Mouse (Mus musculus): ENCODE data around the gene Gjb1. TPM values are rescaled to one million over a fixed set of nuclear protein-coding genes. Genes with fewer than 3 reads are reported as not detected.
"Not testable (repeated sequence)": the region's sequence is repeated elsewhere in the genome, so short reads cannot be mapped to it uniquely, and the experiment has no call there.

The Gjb1 gene
- total and polyA plus RNA-seq, 3 experiments = 0.12 TPM; not detected in 2

- H3K79me2 ChIP-seq (replicated peaks; ENCODE audit: control insufficient read depth, insufficient read depth, low read length) = no peaks in the 10 kb centered on the region
- H3K4me1 ChIP-seq (ENCODE audit: control insufficient read depth, insufficient read depth, low read length) = no peaks in the 10 kb centered on the region
- no peak for DNase-seq
- H3K27ac ChIP-seq = no peak overlapping the region
- TF ChIP-seq CTCF (IDR thresholded peaks at IDR 0.05) (no peak), POLR2A (IDR thresholded peaks at IDR 0.05; ENCODE audit: insufficient read depth, low read depth, low read length) (no peak), EP300 (IDR thresholded peaks at IDR 0.05; ENCODE audit: insufficient read depth, low read depth, low read length) (no peak)
- intact Hi-C loops (cut with DNase I) = no loop called here
- H3K27me3 ChIP-seq (ENCODE audit: control insufficient read depth, insufficient read depth, low read length) = no peaks in the 10 kb centered on the region
- no peak overlapping the region for H3K4me3 ChIP-seq
- no peaks in the 10 kb centered on the region for H3K36me3 ChIP-seq (ENCODE audit: control insufficient read depth, insufficient read depth, low read length)
- no peak overlapping the region for H3K9ac ChIP-seq (ENCODE audit: low read depth, low read length)
- WGBS = 45% methylated on average over 4 of the region's 4 CpGs
Measured at GRCm38 (mm10) chrX:101338666-101339065, 37.5 kb upstream of the Gjb1 start.

- H3K79me2 ChIP-seq (replicated peaks; ENCODE audit: control insufficient read depth, insufficient read depth, low read length); DNase-seq; H3K27me3 ChIP-seq (ENCODE audit: control insufficient read depth, insufficient read depth, low read length); H3K27ac ChIP-seq; H3K4me1 ChIP-seq (ENCODE audit: control insufficient read depth, insufficient read depth, low read length); H3K4me3 ChIP-seq; intact Hi-C loops (cut with DNase I); H3K9ac ChIP-seq (ENCODE audit: low read depth, low read length); H3K36me3 ChIP-seq (ENCODE audit: control insufficient read depth, insufficient read depth, low read length): not testable (repeated sequence)
- 75% methylated on average over 2 of the region's 2 CpGs for WGBS
Measured at GRCm38 (mm10) chrX:101342837-101343236, 33.3 kb upstream of the Gjb1 start.

GRCm38 (mm10) chrX:101345456-101345855, 30.7 kb upstream of the Gjb1 start:
- H3K27ac ChIP-seq = no peak overlapping the region
- intact Hi-C loops (cut with DNase I) = no loop called here
- 83% methylated on average over 2 of the region's 2 CpGs for WGBS

DNA sequence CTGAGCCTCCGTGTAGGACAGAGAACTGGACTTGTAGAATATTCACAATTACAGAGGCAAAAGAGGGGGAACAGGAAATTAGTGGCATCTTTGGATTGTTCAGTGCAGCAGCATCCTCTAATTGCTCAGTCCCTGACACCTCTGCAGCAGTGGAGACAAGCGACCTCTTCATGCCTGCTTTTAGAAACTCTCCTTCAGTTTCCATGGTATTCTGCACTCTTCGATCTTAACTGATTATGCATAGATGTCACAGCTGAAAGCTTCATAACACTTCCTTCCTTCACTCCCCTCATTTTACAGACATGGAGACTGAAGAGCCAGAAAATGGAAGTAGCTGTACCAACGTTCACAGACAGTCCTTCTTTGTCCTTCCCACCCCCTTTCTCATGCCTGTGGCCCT, 29.7 kb upstream of the Gjb1 start:
- H3K27ac ChIP-seq = no peak overlapping the region
- no peaks in the 10 kb centered on the region for H3K36me3 ChIP-seq (ENCODE audit: control insufficient read depth, insufficient read depth, low read length)
- H3K4me1 ChIP-seq (ENCODE audit: control insufficient read depth, insufficient read depth, low read length) = no peaks in the 10 kb centered on the region
- intact Hi-C loops (cut with DNase I) = no loop called here
- WGBS = 33% methylated on average over 4 of the region's 4 CpGs
- DNase-seq = no peak
- H3K4me3 ChIP-seq = no peak overlapping the region
- TF ChIP-seq CTCF (IDR thresholded peaks at IDR 0.05) = no peak
- no peak for TF ChIP-seq POLR2A (IDR thresholded peaks at IDR 0.05; ENCODE audit: insufficient read depth, low read depth, low read length)
- TF ChIP-seq EP300 (IDR thresholded peaks at IDR 0.05; ENCODE audit: insufficient read depth, low read depth, low read length) = no peak
- H3K27me3 ChIP-seq (ENCODE audit: control insufficient read depth, insufficient read depth, low read length) = no peaks in the 10 kb centered on the region
- no peaks in the 10 kb centered on the region for H3K79me2 ChIP-seq (replicated peaks; ENCODE audit: control insufficient read depth, insufficient read depth, low read length)
- H3K9ac ChIP-seq (ENCODE audit: low read depth, low read length) = no peak overlapping the region

More at GRCm38 (mm10) chrX:101345456-101345855, 30.7 kb upstream of the Gjb1 start:
- TF ChIP-seq POLR2A (IDR thresholded peaks at IDR 0.05; ENCODE audit: insufficient read depth, low read depth, low read length) (no peak), EP300 (IDR thresholded peaks at IDR 0.05; ENCODE audit: insufficient read depth, low read depth, low read length) (no peak), CTCF (IDR thresholded peaks at IDR 0.05) (no peak)
- Histone ChIP-seq H3K9ac (ENCODE audit: low read depth, low read length) (no peak overlapping the region), H3K79me2 (replicated peaks; ENCODE audit: control insufficient read depth, insufficient read depth, low read length) (no peaks in the 10 kb centered on the region), H3K36me3 (ENCODE audit: control insufficient read depth, insufficient read depth, low read length) (no peaks in the 10 kb centered on the region), H3K4me1 (ENCODE audit: control insufficient read depth, insufficient read depth, low read length) (no peaks in the 10 kb centered on the region), H3K27me3 (ENCODE audit: control insufficient read depth, insufficient read depth, low read length) (no peaks in the 10 kb centered on the region), H3K4me3 (no peak overlapping the region)
- DNase-seq = no peak

GRCm38 (mm10) chrX:101351188-101351587, 25.0 kb upstream of the Gjb1 start:
- Histone ChIP-seq H3K9ac (ENCODE audit: low read depth, low read length) (no peak overlapping the region), H3K36me3 (ENCODE audit: control insufficient read depth, insufficient read depth, low read length) (no peaks in the 10 kb centered on the region), H3K27me3 (ENCODE audit: control insufficient read depth, insufficient read depth, low read length) (no peaks in the 10 kb centered on the region), H3K4me3 (no peak overlapping the region), H3K27ac (no peak overlapping the region), H3K4me1 (ENCODE audit: control insufficient read depth, insufficient read depth, low read length) (no peaks in the 10 kb centered on the region), H3K79me2 (replicated peaks; ENCODE audit: control insufficient read depth, insufficient read depth, low read length) (no peaks in the 10 kb centered on the region)
- 20% methylated on average over 4 of the region's 4 CpGs for WGBS
- intact Hi-C loops (cut with DNase I) = no loop called here
- TF ChIP-seq EP300 (IDR thresholded peaks at IDR 0.05; ENCODE audit: insufficient read depth, low read depth, low read length) = no peak
- no peak for TF ChIP-seq POLR2A (IDR thresholded peaks at IDR 0.05; ENCODE audit: insufficient read depth, low read depth, low read length)
- no peak for TF ChIP-seq CTCF (IDR thresholded peaks at IDR 0.05)
- DNase-seq = no peak

DNA sequence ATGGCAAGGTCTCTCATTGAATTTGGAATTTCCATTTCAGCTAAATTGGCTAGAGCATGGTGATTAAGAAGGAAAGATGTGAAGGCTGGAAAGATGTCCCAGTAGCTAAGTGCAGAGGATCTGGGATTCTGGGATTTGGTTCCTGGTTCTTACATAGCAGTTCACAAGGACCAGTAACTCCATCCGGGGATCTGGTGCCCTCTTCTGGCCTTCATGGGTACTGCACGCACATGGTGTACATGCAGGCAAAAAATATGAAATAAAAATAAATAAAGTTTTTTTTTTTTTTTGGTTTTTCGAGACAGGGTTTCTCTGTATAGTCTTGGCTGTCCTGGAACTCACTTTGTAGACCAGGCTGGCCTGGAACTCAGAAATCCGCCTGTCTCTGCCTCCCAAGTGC, 17.3 kb upstream of the Gjb1 start:
- TF ChIP-seq CTCF (IDR thresholded peaks at IDR 0.05) = peak; percentile 22; the same call in 1 of the 2 replicates
- H3K27me3 ChIP-seq (ENCODE audit: control insufficient read depth, insufficient read depth, low read length) = not testable (repeated sequence)

DNA sequence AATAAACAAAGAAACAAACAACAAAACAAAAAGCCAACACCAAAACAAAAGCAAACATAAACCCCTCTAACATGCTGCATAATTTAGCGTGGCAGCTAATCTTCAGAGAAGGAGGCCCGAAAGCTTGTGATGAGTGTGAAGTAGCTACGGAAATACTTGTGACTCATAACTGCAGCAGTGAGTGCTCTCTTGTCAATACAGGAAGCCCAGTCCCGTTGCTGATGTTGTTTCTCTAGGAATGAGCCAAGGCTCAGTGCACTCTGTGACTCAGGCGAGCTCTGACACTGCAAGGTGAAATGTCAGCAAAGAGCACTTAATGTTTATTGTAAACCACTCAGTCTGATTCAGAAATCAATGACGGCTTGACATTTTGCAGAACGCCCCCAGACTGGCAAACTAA, 7.2 kb upstream of the Gjb1 start:
- H3K4me3 ChIP-seq = no peak overlapping the region
- DNase-seq = no peak
- intact Hi-C loops (cut with DNase I) = no loop called here
- 38% methylated on average over 7 of the region's 7 CpGs for WGBS
- no peaks in the 10 kb centered on the region for H3K79me2 ChIP-seq (replicated peaks; ENCODE audit: control insufficient read depth, insufficient read depth, low read length)
- no peaks in the 10 kb centered on the region for H3K4me1 ChIP-seq (ENCODE audit: control insufficient read depth, insufficient read depth, low read length)
- no peak overlapping the region for H3K27ac ChIP-seq
- no peaks in the 10 kb centered on the region for H3K27me3 ChIP-seq (ENCODE audit: control insufficient read depth, insufficient read depth, low read length)
- no peak for TF ChIP-seq CTCF (IDR thresholded peaks at IDR 0.05)
- no peak for TF ChIP-seq EP300 (IDR thresholded peaks at IDR 0.05; ENCODE audit: insufficient read depth, low read depth, low read length)
- no peak for TF ChIP-seq POLR2A (IDR thresholded peaks at IDR 0.05; ENCODE audit: insufficient read depth, low read depth, low read length)
- H3K9ac ChIP-seq (ENCODE audit: low read depth, low read length) = no peak overlapping the region
- no peaks in the 10 kb centered on the region for H3K36me3 ChIP-seq (ENCODE audit: control insufficient read depth, insufficient read depth, low read length)

More for the DNA sequence above, 17.3 kb upstream of the Gjb1 start:
- H3K27ac ChIP-seq; H3K9ac ChIP-seq (ENCODE audit: low read depth, low read length); H3K36me3 ChIP-seq (ENCODE audit: control insufficient read depth, insufficient read depth, low read length); H3K4me1 ChIP-seq (ENCODE audit: control insufficient read depth, insufficient read depth, low read length); H3K79me2 ChIP-seq (replicated peaks; ENCODE audit: control insufficient read depth, insufficient read depth, low read length); H3K4me3 ChIP-seq; intact Hi-C loops (cut with DNase I); DNase-seq: not testable (repeated sequence)
- 61% methylated on average over 4 of the region's 4 CpGs for WGBS
